Mouse (Mus musculus) embryonic facial prominence, embryonic 14.5 days (tissue): ENCODE data around the gene Ccdc18. TPM values are rescaled to one million over a fixed set of nuclear protein-coding genes. Genes with fewer than 3 reads are reported as not detected.

ENCODE experiments used
- ATAC-seq: fragments of 200-750 bp; cut with Nextera tagmentation; 2 replicates; pipeline ENCODE4 v1.8.0; 2017; ENCODE audit warnings: low read depth, moderate number of reproducible peaks, moderate TSS enrichment
- DNase-seq: peaks from one replicate; pipeline ENCODE4 v3.0.0-alpha.2; 2015; ENCODE audit warnings: low spot score
- H3K27ac ChIP-seq: fragments of 300-500 bp; sonication (generic); replicated peaks from 2 replicates; pipeline ENCODE4 v1.5.1; 2014; ENCODE audit warnings: low read depth, mild to moderate bottlenecking, low read length, moderate library complexity
- H3K27me3 ChIP-seq: fragments of 300-500 bp; sonication (generic); replicated peaks from 2 replicates; pipeline ENCODE4 v1.6.1; 2014; ENCODE audit warnings: low read length; ENCODE audit not compliant: control insufficient read depth, insufficient read depth
- H3K36me3 ChIP-seq: fragments of 300-500 bp; sonication (generic); 2 replicates; pipeline ENCODE4 v1.6.1; 2014; ENCODE audit warnings: low read length, mixed read lengths; ENCODE audit not compliant: control insufficient read depth, insufficient read depth
- H3K4me1 ChIP-seq: fragments of 300-500 bp; sonication (generic); 2 replicates; pipeline ENCODE4 v1.6.1; 2014; ENCODE audit warnings: antibody characterized with exemption, low read length; ENCODE audit not compliant: control insufficient read depth, insufficient read depth
- H3K4me2 ChIP-seq: fragments of 300-500 bp; sonication (generic); 2 replicates; pipeline ENCODE4 v1.6.1; 2014; ENCODE audit warnings: low read depth, mild to moderate bottlenecking, low read length, moderate library complexity, mixed read lengths
- H3K4me3 ChIP-seq: fragments of 300-500 bp; sonication (generic); 2 replicates; pipeline ENCODE4 v1.5.1; 2014; ENCODE audit warnings: low read depth, mild to moderate bottlenecking, low read length
- H3K9ac ChIP-seq: fragments of 300-500 bp; sonication (generic); 2 replicates; pipeline ENCODE4 v1.6.1; 2014; ENCODE audit warnings: low read depth, mild to moderate bottlenecking, low read length, moderate library complexity, mixed read lengths
- H3K9me3 ChIP-seq: fragments of 300-500 bp; sonication (generic); 2 replicates; pipeline ENCODE4 v1.6.1; 2016; ENCODE audit warnings: low read length; ENCODE audit not compliant: control insufficient read depth
- WGBS: fragments of 180-500 bp; shearing (Covaris S2); extraction: QIAGEN DNeasy Blood & Tissue Kit; methylation state at CpG from one replicate; pipeline ENCODE4 v1.1.7; 2014; 5-methylcytosine and 5-hydroxymethylcytosine counted together
- polyA plus RNA-seq: library from polyadenylated mRNA; unstranded; fragments of >200 nt; fragmentation: Nextera tagmentation; extraction: Ambion mirVana; gene quantifications from 2 replicates; pipeline ENCODE4 v1.2.1, GENCODE M21; 2014

Gene Ccdc18
- polyA plus RNA-seq, 1 experiment from 2014 or later: 6.7 TPM

GRCm38 (mm10) chr5:108120221-108120900 lies 12.3 kb upstream of the Ccdc18 start:
- no peak for DNase-seq
- H3K27ac ChIP-seq: no peak overlapping the region
- 78% methylated on average over 9 of the region's 9 CpGs for WGBS
- H3K27me3 ChIP-seq: no peaks in the 10 kb centered on the region
- H3K36me3 ChIP-seq: peaks cover 5% of the 10 kb centered on the region; the same call in 1 of the 2 replicates
- no peak for ATAC-seq
- no peak overlapping the region for H3K9ac ChIP-seq
- no peaks in the 10 kb centered on the region for H3K4me1 ChIP-seq
- H3K4me2 ChIP-seq: no peak overlapping the region
- no peaks in the 10 kb centered on the region for H3K9me3 ChIP-seq
- no peak overlapping the region for H3K4me3 ChIP-seq

- Histone ChIP-seq H3K27me3 (no peaks in the 10 kb centered on the region), H3K36me3 (peaks cover 18% of the 10 kb centered on the region), H3K9ac (peak overlapping the region; percentile 80), H3K4me1 (peaks cover 4% of the 10 kb centered on the region; the same call in 1 of the 2 replicates), H3K4me2 (peak overlapping the region; percentile 65), H3K4me3 (peak overlapping the region; percentile 69), H3K9me3 (no peaks in the 10 kb centered on the region), H3K27ac (peak overlapping the region; percentile 91)
- ATAC-seq (peak; percentile 17), DNase-seq (peak; percentile 54)
- under 1% methylated on average over 29 of the region's 32 CpGs for WGBS
These were observed 730 bp upstream of the Ccdc18 start for GRCm38 (mm10) chr5:108131849-108132440.

- no peaks in the 10 kb centered on the region for H3K27me3 ChIP-seq
- ATAC-seq (no peak), DNase-seq (no peak)
- no peaks in the 10 kb centered on the region for H3K36me3 ChIP-seq
- H3K9me3 ChIP-seq: no peaks in the 10 kb centered on the region
- no peak overlapping the region for H3K4me2 ChIP-seq
- H3K9ac ChIP-seq: no peak overlapping the region
- H3K4me3 ChIP-seq: no peak overlapping the region
- no peaks in the 10 kb centered on the region for H3K4me1 ChIP-seq
- WGBS: 86% methylated on average over 1 of the region's 1 CpGs
- H3K27ac ChIP-seq: no peak overlapping the region
These were observed 19.9 kb downstream of the Ccdc18 start for GRCm38 (mm10) chr5:108152592-108152991.

- WGBS: 77% methylated on average over 2 of the region's 2 CpGs
- Histone ChIP-seq H3K9ac (no peak overlapping the region), H3K4me2 (no peak overlapping the region), H3K4me3 (no peak overlapping the region), H3K9me3 (no peaks in the 10 kb centered on the region), H3K27ac (no peak overlapping the region), H3K27me3 (no peaks in the 10 kb centered on the region), H3K4me1 (no peaks in the 10 kb centered on the region), H3K36me3 (no peaks in the 10 kb centered on the region)
- no peak for DNase-seq
- no peak for ATAC-seq
These were observed 28.1 kb downstream of the Ccdc18 start for GRCm38 (mm10) chr5:108160796-108161195.

GRCm38 (mm10) chr5:108163695-108164094 lies 31.0 kb downstream of the Ccdc18 start:
- Histone ChIP-seq H3K9ac (no peak overlapping the region), H3K27me3 (no peaks in the 10 kb centered on the region), H3K36me3 (no peaks in the 10 kb centered on the region), H3K4me2 (no peak overlapping the region), H3K9me3 (no peaks in the 10 kb centered on the region), H3K27ac (no peak overlapping the region), H3K4me1 (no peaks in the 10 kb centered on the region), H3K4me3 (no peak overlapping the region)
- DNase-seq (peak; percentile 2), ATAC-seq (no peak)
- WGBS: 25% methylated on average over 1 of the region's 1 CpGs

GRCm38 (mm10) chr5:108184050-108184449 lies 51.4 kb downstream of the Ccdc18 start:
- H3K27me3 ChIP-seq: no peaks in the 10 kb centered on the region
- H3K27ac ChIP-seq: no peak overlapping the region
- ATAC-seq (no peak), DNase-seq (no peak)
- no peaks in the 10 kb centered on the region for H3K9me3 ChIP-seq
- no peak overlapping the region for H3K4me3 ChIP-seq
- H3K4me2 ChIP-seq: no peak overlapping the region
- no peaks in the 10 kb centered on the region for H3K4me1 ChIP-seq
- 89% methylated on average over 2 of the region's 2 CpGs for WGBS
- H3K9ac ChIP-seq: no peak overlapping the region
- no peaks in the 10 kb centered on the region for H3K36me3 ChIP-seq

- H3K9me3 ChIP-seq: no peaks in the 10 kb centered on the region
- DNase-seq (no peak), ATAC-seq (no peak)
- H3K4me2 ChIP-seq: no peak overlapping the region
- no peaks in the 10 kb centered on the region for H3K36me3 ChIP-seq
- no peak overlapping the region for H3K4me3 ChIP-seq
- H3K27ac ChIP-seq: no peak overlapping the region
- H3K9ac ChIP-seq: no peak overlapping the region
- H3K4me1 ChIP-seq: no peaks in the 10 kb centered on the region
- no peaks in the 10 kb centered on the region for H3K27me3 ChIP-seq
These were observed 56.3 kb downstream of the Ccdc18 start for GRCm38 (mm10) chr5:108188967-108189366.

- H3K4me3 ChIP-seq: no peak overlapping the region
- no peak for ATAC-seq
- no peaks in the 10 kb centered on the region for H3K36me3 ChIP-seq
- H3K9ac ChIP-seq: no peak overlapping the region
- no peak overlapping the region for H3K4me2 ChIP-seq
- H3K9me3 ChIP-seq: no peaks in the 10 kb centered on the region
- H3K4me1 ChIP-seq: no peaks in the 10 kb centered on the region
- H3K27ac ChIP-seq: no peak overlapping the region
- no peak for DNase-seq
- H3K27me3 ChIP-seq: no peaks in the 10 kb centered on the region
These were observed 73.3 kb downstream of the Ccdc18 start for GRCm38 (mm10) chr5:108206008-108206407.

- H3K9me3 ChIP-seq: no peaks in the 10 kb centered on the region
- H3K4me2 ChIP-seq: no peak overlapping the region
- no peak overlapping the region for H3K4me3 ChIP-seq
- 92% methylated on average over 4 of the region's 4 CpGs for WGBS
- no peaks in the 10 kb centered on the region for H3K4me1 ChIP-seq
- ATAC-seq (no peak), DNase-seq (no peak)
- no peaks in the 10 kb centered on the region for H3K27me3 ChIP-seq
- H3K27ac ChIP-seq: no peak overlapping the region
- H3K36me3 ChIP-seq: no peaks in the 10 kb centered on the region
- no peak overlapping the region for H3K9ac ChIP-seq
These were observed 78.8 kb downstream of the Ccdc18 start for GRCm38 (mm10) chr5:108211512-108211911.
